Mouse (Mus musculus): ENCODE data around the gene Cmtm3. TPM values are rescaled to one million over a fixed set of nuclear protein-coding genes. Genes with fewer than 3 reads are reported as not detected.
A peak's percentile ranks its signal among the peaks of the same experiment; 100 is the strongest.

The Cmtm3 gene
- polyA plus RNA-seq, 1 experiment from 2014 or later: 44.2 TPM

GRCm38 (mm10) chr8:104353186-104353585, 14.0 kb downstream of the Cmtm3 start:
- no peak overlapping the region for H3K4me3 ChIP-seq (ENCODE audit: low read length)
- H3K9me3 ChIP-seq (ENCODE audit: control insufficient read depth, low read length): no peaks in the 10 kb centered on the region
- no peaks in the 10 kb centered on the region for H3K27me3 ChIP-seq (replicated peaks; ENCODE audit: control insufficient read depth, insufficient read depth, low read length)
- H3K9ac ChIP-seq (ENCODE audit: low read depth, low read length): no peak overlapping the region
- peak; percentile 75 for ATAC-seq
- peaks cover 16% of the 10 kb centered on the region for H3K36me3 ChIP-seq (ENCODE audit: control insufficient read depth, insufficient read depth, low read length)
- H3K4me1 ChIP-seq (ENCODE audit: control insufficient read depth, insufficient read depth, low read depth, low read length): no peaks in the 10 kb centered on the region
- no peak overlapping the region for H3K4me2 ChIP-seq (ENCODE audit: low read length)
- no peak overlapping the region for H3K27ac ChIP-seq (ENCODE audit: low read depth, low read length)
- WGBS: 50% methylated on average over 5 of the region's 5 CpGs

GRCm38 (mm10) chr8:104354504-104354903, 15.3 kb downstream of the Cmtm3 start:
- no peak overlapping the region for H3K4me2 ChIP-seq (ENCODE audit: low read length)
- ATAC-seq: no peak
- peaks cover 4% of the 10 kb centered on the region; the same call in 1 of the 2 replicates for H3K4me1 ChIP-seq (ENCODE audit: control insufficient read depth, insufficient read depth, low read depth, low read length)
- H3K9me3 ChIP-seq (ENCODE audit: control insufficient read depth, low read length): no peaks in the 10 kb centered on the region
- H3K27ac ChIP-seq (ENCODE audit: low read depth, low read length): no peak overlapping the region
- peaks cover 16% of the 10 kb centered on the region for H3K36me3 ChIP-seq (ENCODE audit: control insufficient read depth, insufficient read depth, low read length)
- H3K27me3 ChIP-seq (replicated peaks; ENCODE audit: control insufficient read depth, insufficient read depth, low read length): no peaks in the 10 kb centered on the region
- no peak overlapping the region for H3K4me3 ChIP-seq (ENCODE audit: low read length)
- H3K9ac ChIP-seq (ENCODE audit: low read depth, low read length): no peak overlapping the region
- WGBS: 92% methylated on average over 10 of the region's 10 CpGs

GRCm38 (mm10) chr8:104358637-104359036, 19.4 kb downstream of the Cmtm3 start:
- Histone ChIP-seq H3K9ac (ENCODE audit: low read depth, low read length) (no peak overlapping the region), H3K9me3 (ENCODE audit: control insufficient read depth, low read length) (no peaks in the 10 kb centered on the region), H3K36me3 (ENCODE audit: control insufficient read depth, insufficient read depth, low read length) (peaks cover 13% of the 10 kb centered on the region), H3K27ac (ENCODE audit: low read depth, low read length) (no peak overlapping the region), H3K4me2 (ENCODE audit: low read length) (no peak overlapping the region), H3K4me1 (ENCODE audit: control insufficient read depth, insufficient read depth, low read depth, low read length) (peaks cover 12% of the 10 kb centered on the region; the same call in 1 of the 2 replicates), H3K27me3 (replicated peaks; ENCODE audit: control insufficient read depth, insufficient read depth, low read length) (no peaks in the 10 kb centered on the region), H3K4me3 (ENCODE audit: low read length) (no peak overlapping the region)
- WGBS: 72% methylated on average over 3 of the region's 3 CpGs
- ATAC-seq: 0 out of 2 replicates have a peak, but pooled peaks have one; percentile 25

GRCm38 (mm10) chr8:104359778-104360456, 20.7 kb downstream of the Cmtm3 start:
- WGBS: 57% methylated on average over 15 of the region's 15 CpGs
- ATAC-seq: peak; percentile 31
- peaks cover 12% of the 10 kb centered on the region; the same call in 1 of the 2 replicates for H3K4me1 ChIP-seq (ENCODE audit: control insufficient read depth, insufficient read depth, low read depth, low read length)

GRCm38 (mm10) chr8:104365695-104366094, 26.5 kb downstream of the Cmtm3 start:
- H3K4me3 ChIP-seq (ENCODE audit: low read length): no peak overlapping the region
- no peak overlapping the region for H3K9ac ChIP-seq (ENCODE audit: low read depth, low read length)
- no peak for ATAC-seq
- no peaks in the 10 kb centered on the region for H3K27me3 ChIP-seq (replicated peaks; ENCODE audit: control insufficient read depth, insufficient read depth, low read length)
- 91% methylated on average over 9 of the region's 9 CpGs for WGBS
- no peaks in the 10 kb centered on the region for H3K36me3 ChIP-seq (ENCODE audit: control insufficient read depth, insufficient read depth, low read length)
- no peaks in the 10 kb centered on the region for H3K9me3 ChIP-seq (ENCODE audit: control insufficient read depth, low read length)
- no peak overlapping the region for H3K4me2 ChIP-seq (ENCODE audit: low read length)
- H3K27ac ChIP-seq (ENCODE audit: low read depth, low read length): no peak overlapping the region
- peaks cover 16% of the 10 kb centered on the region for H3K4me1 ChIP-seq (ENCODE audit: control insufficient read depth, insufficient read depth, low read depth, low read length)

More at GRCm38 (mm10) chr8:104359778-104360456, 20.7 kb downstream of the Cmtm3 start:
- no peaks in the 10 kb centered on the region for H3K27me3 ChIP-seq (replicated peaks; ENCODE audit: control insufficient read depth, insufficient read depth, low read length)
- no peak overlapping the region for H3K4me2 ChIP-seq (ENCODE audit: low read length)
- no peak overlapping the region for H3K9ac ChIP-seq (ENCODE audit: low read depth, low read length)
- no peak overlapping the region for H3K27ac ChIP-seq (ENCODE audit: low read depth, low read length)
- no peaks in the 10 kb centered on the region for H3K9me3 ChIP-seq (ENCODE audit: control insufficient read depth, low read length)
- peaks cover 4% of the 10 kb centered on the region; the same call in 1 of the 2 replicates for H3K36me3 ChIP-seq (ENCODE audit: control insufficient read depth, insufficient read depth, low read length)
- no peak overlapping the region for H3K4me3 ChIP-seq (ENCODE audit: low read length)

- ATAC-seq: 0 out of 2 replicates have a peak, but pooled peaks have one; percentile 35
- Histone ChIP-seq H3K4me3 (ENCODE audit: low read length) (no peak overlapping the region), H3K27me3 (replicated peaks; ENCODE audit: control insufficient read depth, insufficient read depth, low read length) (no peaks in the 10 kb centered on the region), H3K27ac (ENCODE audit: low read depth, low read length) (no peak overlapping the region), H3K9me3 (ENCODE audit: control insufficient read depth, low read length) (no peaks in the 10 kb centered on the region), H3K4me1 (ENCODE audit: control insufficient read depth, insufficient read depth, low read depth, low read length) (peaks cover 16% of the 10 kb centered on the region), H3K4me2 (ENCODE audit: low read length) (no peak overlapping the region), H3K9ac (ENCODE audit: low read depth, low read length) (no peak overlapping the region; the same call in 1 of the 2 replicates), H3K36me3 (ENCODE audit: control insufficient read depth, insufficient read depth, low read length) (no peaks in the 10 kb centered on the region)
- WGBS: 26% methylated on average over 5 of the region's 5 CpGs
Observed at GRCm38 (mm10) chr8:104367398-104367797, 28.2 kb downstream of the Cmtm3 start.

- H3K9ac ChIP-seq (ENCODE audit: low read depth, low read length): no peak overlapping the region
- H3K4me2 ChIP-seq (ENCODE audit: low read length): no peak overlapping the region
- no peak for ATAC-seq
- peak overlapping the region; percentile 12; the same call in 1 of the 2 replicates for H3K27ac ChIP-seq (ENCODE audit: low read depth, low read length)
- no peaks in the 10 kb centered on the region for H3K27me3 ChIP-seq (replicated peaks; ENCODE audit: control insufficient read depth, insufficient read depth, low read length)
- no peaks in the 10 kb centered on the region for H3K9me3 ChIP-seq (ENCODE audit: control insufficient read depth, low read length)
- WGBS: 77% methylated on average over 12 of the region's 12 CpGs
- no peak overlapping the region for H3K4me3 ChIP-seq (ENCODE audit: low read length)
- peaks cover 21% of the 10 kb centered on the region for H3K4me1 ChIP-seq (ENCODE audit: control insufficient read depth, insufficient read depth, low read depth, low read length)
- no peaks in the 10 kb centered on the region for H3K36me3 ChIP-seq (ENCODE audit: control insufficient read depth, insufficient read depth, low read length)
Observed at GRCm38 (mm10) chr8:104369591-104369990, 30.4 kb downstream of the Cmtm3 start.

GRCm38 (mm10) chr8:104370071-104370470, 30.9 kb downstream of the Cmtm3 start:
- H3K4me2 ChIP-seq (ENCODE audit: low read length): no peak overlapping the region
- no peaks in the 10 kb centered on the region for H3K9me3 ChIP-seq (ENCODE audit: control insufficient read depth, low read length)
- peaks cover 26% of the 10 kb centered on the region for H3K4me1 ChIP-seq (ENCODE audit: control insufficient read depth, insufficient read depth, low read depth, low read length)
- H3K4me3 ChIP-seq (ENCODE audit: low read length): no peak overlapping the region
- ATAC-seq: 0 out of 2 replicates have a peak, but pooled peaks have one; percentile 48
- no peaks in the 10 kb centered on the region for H3K36me3 ChIP-seq (ENCODE audit: control insufficient read depth, insufficient read depth, low read length)
- no peak overlapping the region for H3K9ac ChIP-seq (ENCODE audit: low read depth, low read length)
- 56% methylated on average over 6 of the region's 6 CpGs for WGBS
- no peak overlapping the region; the same call in 1 of the 2 replicates for H3K27ac ChIP-seq (ENCODE audit: low read depth, low read length)
- H3K27me3 ChIP-seq (replicated peaks; ENCODE audit: control insufficient read depth, insufficient read depth, low read length): no peaks in the 10 kb centered on the region

- H3K9ac ChIP-seq (ENCODE audit: low read depth, low read length): no peak overlapping the region
- no peak for ATAC-seq
- no peaks in the 10 kb centered on the region for H3K9me3 ChIP-seq (ENCODE audit: control insufficient read depth, low read length)
- no peaks in the 10 kb centered on the region for H3K36me3 ChIP-seq (ENCODE audit: control insufficient read depth, insufficient read depth, low read length)
- peaks cover 36% of the 10 kb centered on the region for H3K4me1 ChIP-seq (ENCODE audit: control insufficient read depth, insufficient read depth, low read depth, low read length)
- 82% methylated on average over 6 of the region's 6 CpGs for WGBS
- no peaks in the 10 kb centered on the region for H3K27me3 ChIP-seq (replicated peaks; ENCODE audit: control insufficient read depth, insufficient read depth, low read length)
- H3K4me3 ChIP-seq (ENCODE audit: low read length): no peak overlapping the region
- H3K27ac ChIP-seq (ENCODE audit: low read depth, low read length): no peak overlapping the region
- no peak overlapping the region for H3K4me2 ChIP-seq (ENCODE audit: low read length)
Observed at GRCm38 (mm10) chr8:104371121-104371520, 31.9 kb downstream of the Cmtm3 start.

All from hindbrain, embryonic 16.5 days (tissue).